Mouse (Mus musculus) ES-E14 (cell line): Measurements from ENCODE around the gene Kcng4. TPM values are rescaled to one million over a fixed set of nuclear protein-coding genes. Genes with fewer than 3 reads are reported as not detected.

ENCODE experiments used
- DNase-seq: peaks from one replicate; pipeline ENCODE4 v3.0.0-alpha.2; 2013; ENCODE audit warnings: low read depth, low spot score
- H3K27ac ChIP-seq: 2 replicates; pipeline ENCODE4 v1.5.1; 2012; ENCODE audit warnings: low read depth, mild to moderate bottlenecking, low read length, moderate library complexity, mixed read lengths; ENCODE audit not compliant: poor library complexity, insufficient read depth, severe bottlenecking
- H3K36me3 ChIP-seq: 2 replicates; pipeline ENCODE4 v1.6.1; 2012; ENCODE audit warnings: mild to moderate bottlenecking, low read length, moderate library complexity, mixed read lengths; ENCODE audit not compliant: control insufficient read depth, poor library complexity, insufficient read depth, severe bottlenecking
- H3K4me1 ChIP-seq, 2 experiments: fragments of 150-350 bp in 1 of 2; sonication (generic) in 1 of 2; 2 replicates each; pipeline ENCODE4 v1.6.1; 2012; ENCODE audit warnings: low read length in 2 of 2, mild to moderate bottlenecking in 1 of 2, mixed read lengths in 1 of 2; ENCODE audit not compliant: control insufficient read depth in 2 of 2, insufficient read depth in 2 of 2, poor library complexity in 1 of 2
- H3K4me3 ChIP-seq, 2 experiments: fragments of 150-350 bp in 1 of 2; sonication (generic) in 1 of 2; 2 replicates each; pipeline ENCODE4 v1.5.1; 2012; ENCODE audit warnings: low read length in 2 of 2, low read depth in 1 of 2, mild to moderate bottlenecking in 1 of 2, mixed read lengths in 1 of 2; ENCODE audit not compliant: insufficient read depth in 1 of 2, poor library complexity in 1 of 2, severe bottlenecking in 1 of 2
- H3K9ac ChIP-seq: 2 replicates; pipeline ENCODE4 v1.6.1; 2012; ENCODE audit warnings: low read depth, mild to moderate bottlenecking, low read length, mixed read lengths; ENCODE audit not compliant: poor library complexity, insufficient read depth, severe bottlenecking
- H3K9me3 ChIP-seq: fragments of 150-350 bp; sonication (generic); 2 replicates; pipeline ENCODE4 v1.6.1; 2012; ENCODE audit warnings: low read depth, mild to moderate bottlenecking, low read length; ENCODE audit not compliant: control insufficient read depth, insufficient read depth
- CHD2 ChIP-seq: IDR thresholded peaks from 2 replicates; pipeline ENCODE4 v1.6.1; 2014; ENCODE audit warnings: mild to moderate bottlenecking, low read depth, low read length, inconsistent platforms
- HCFC1 ChIP-seq: IDR thresholded peaks from 2 replicates; pipeline ENCODE4 v1.6.1; 2012; ENCODE audit warnings: low read length, inconsistent platforms, borderline replicate concordance; ENCODE audit not compliant: insufficient read depth
- MAFK ChIP-seq: IDR thresholded peaks from 2 replicates; pipeline ENCODE4 v1.6.1; 2014; ENCODE audit warnings: mild to moderate bottlenecking, low read depth, low read length, inconsistent platforms; ENCODE audit not compliant: insufficient read depth
- ZC3H11A ChIP-seq: IDR thresholded peaks from 2 replicates; pipeline ENCODE4 v1.6.1; 2012; ENCODE audit warnings: low read depth, mild to moderate bottlenecking, inconsistent platforms, low read length, borderline replicate concordance
- ZNF384 ChIP-seq: IDR thresholded peaks from 2 replicates; pipeline ENCODE4 v1.6.1; 2012; ENCODE audit warnings: low read depth, low read length, inconsistent platforms
- in situ Hi-C, 2 experiments: fragments of 600-800 bp; cut with MboI; formaldehyde crosslinking; loops; one replicate each; pipeline ENCODE4 v1.15.1; 2025; ENCODE audit warnings: low sequenced_read_pairs in 2 of 2, inconsistent platforms in 1 of 2; ENCODE audit not compliant: unreplicated experiment in 2 of 2
- total RNA-seq: library from RNA; depleted of rRNA; stranded (reverse); fragments of 300-350 nt; gene quantifications from 2 replicates; pipeline ENCODE4 v1.2.3, GENCODE M21; 2012

Gene Kcng4
- total RNA-seq, 1 experiment: 0.67 TPM

DNA sequence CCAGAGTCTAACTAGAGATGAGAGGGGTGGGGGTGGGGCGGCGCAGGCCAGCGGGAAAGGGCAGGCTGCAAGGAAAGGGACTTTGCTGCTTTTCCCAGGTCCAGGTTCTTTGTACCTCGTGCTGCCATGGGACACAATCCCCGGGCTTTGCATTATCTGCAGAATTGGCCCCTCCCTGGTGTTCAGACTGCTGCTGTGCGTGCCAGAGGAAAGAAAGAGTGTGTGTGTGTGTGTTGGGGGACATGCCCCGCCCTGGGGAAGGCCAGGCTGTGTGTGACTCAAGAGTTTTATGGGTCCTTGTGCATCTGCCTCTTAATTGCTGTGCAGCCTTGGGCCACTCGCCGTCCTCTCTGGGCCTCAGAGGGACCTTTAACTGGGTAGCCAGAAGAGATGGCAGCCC is 33.0 kb upstream of the Kcng4 start:
- Histone ChIP-seq H3K4me3 (no peak overlapping the region), H3K27ac (no peak overlapping the region), H3K9ac (no peak overlapping the region; the same call in 1 of the 2 replicates), H3K4me1 (peaks cover 0 to 4% of the 10 kb centered on the region in 2 experiments; a peak in 1 of 4 replicates), H3K36me3 (no peaks in the 10 kb centered on the region), H3K9me3 (no peaks in the 10 kb centered on the region)
- DNase-seq: no peak
- in situ Hi-C loops: no loop called here
- TF ChIP-seq ZNF384 (no peak), HCFC1 (no peak), MAFK (no peak), CHD2 (no peak)

GRCm38 (mm10) chr8:119666219-119666951 is 30.9 kb upstream of the Kcng4 start, which contains the start of gene Wfdc1:
Gene Wfdc1, plus strand, starts transcription at chr8:119666365.
- no peak within 1 kb of the TSS for H3K27ac ChIP-seq
- peaks cover 0 to 4% of the 10 kb centered on the region in 2 experiments; a peak in 1 of 4 replicates for H3K4me1 ChIP-seq

DNA sequence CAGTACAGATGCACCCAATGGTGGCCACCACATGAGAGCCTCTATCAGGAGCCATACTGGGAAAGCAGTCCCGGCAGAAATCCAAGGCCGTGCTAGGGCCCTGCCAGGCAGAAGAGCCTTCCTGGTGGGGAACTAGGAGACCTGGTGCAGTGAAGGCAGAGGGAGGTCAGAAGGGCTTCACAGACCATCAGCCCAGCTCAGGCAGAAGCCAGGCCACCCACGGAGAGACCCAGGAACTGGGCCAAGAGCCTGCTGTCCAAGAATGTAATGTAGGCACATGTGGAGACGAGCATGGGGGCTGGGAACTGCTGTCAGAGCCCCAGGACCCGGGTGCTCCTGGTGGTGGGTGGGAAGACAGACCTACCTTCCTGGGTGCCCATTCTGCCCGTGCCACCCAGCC is 29.8 kb upstream of the Kcng4 start:
- H3K9ac ChIP-seq: no peak overlapping the region
- peaks cover 0 to 4% of the 10 kb centered on the region in 2 experiments; a peak in 1 of 4 replicates for H3K4me1 ChIP-seq
- TF ChIP-seq HCFC1 (no peak), MAFK (no peak), CHD2 (no peak), ZNF384 (no peak), ZC3H11A (no peak)
- DNase-seq: no peak
- in situ Hi-C loops: no loop called here
- H3K4me3 ChIP-seq: no peak overlapping the region
- H3K36me3 ChIP-seq: no peaks in the 10 kb centered on the region
- no peak overlapping the region for H3K27ac ChIP-seq
- no peaks in the 10 kb centered on the region for H3K9me3 ChIP-seq

More at GRCm38 (mm10) chr8:119666219-119666951, 30.9 kb upstream of the Kcng4 start, which contains the start of gene Wfdc1:
- no peak for DNase-seq
- in situ Hi-C loops: no loop called here
- no peak within 1 kb of the TSS for H3K9ac ChIP-seq
- H3K9me3 ChIP-seq: no peaks in the 10 kb centered on the region
- H3K4me3 ChIP-seq: no peak within 1 kb of the TSS
- no peaks in the 10 kb centered on the region for H3K36me3 ChIP-seq
- TF ChIP-seq HCFC1: no peak
- TF ChIP-seq ZC3H11A: no peak
- TF ChIP-seq ZNF384: no peak
- TF ChIP-seq MAFK: no peak
- no peak for TF ChIP-seq CHD2

- no peak overlapping the region for H3K4me3 ChIP-seq
- no peak overlapping the region for H3K9ac ChIP-seq
- H3K9me3 ChIP-seq: no peaks in the 10 kb centered on the region
- no peak overlapping the region for H3K27ac ChIP-seq
- H3K4me1 ChIP-seq: peaks cover 0 to 1% of the 10 kb centered on the region in 2 experiments; a peak in 1 of 4 replicates
- TF ChIP-seq MAFK: no peak
- TF ChIP-seq HCFC1: no peak
- no peak for TF ChIP-seq ZC3H11A
- TF ChIP-seq CHD2: no peak
- TF ChIP-seq ZNF384: no peak
- in situ Hi-C loops: no loop called here
- no peaks in the 10 kb centered on the region for H3K36me3 ChIP-seq
- DNase-seq: no peak
Observed at GRCm38 (mm10) chr8:119663440-119663839, 28.0 kb upstream of the Kcng4 start.
